Mouse (Mus musculus) thymus, postnatal 14 days (tissue): ENCODE data around the gene Zfp386.
"Not testable (repeated sequence)": the region's sequence is repeated elsewhere in the genome, so short reads cannot be mapped to it uniquely, and the experiment has no call there.

Experiments used
- DNase-seq: peaks from one replicate; pipeline ENCODE4 v3.0.0; 2021

Zfp386 gene

DNA sequence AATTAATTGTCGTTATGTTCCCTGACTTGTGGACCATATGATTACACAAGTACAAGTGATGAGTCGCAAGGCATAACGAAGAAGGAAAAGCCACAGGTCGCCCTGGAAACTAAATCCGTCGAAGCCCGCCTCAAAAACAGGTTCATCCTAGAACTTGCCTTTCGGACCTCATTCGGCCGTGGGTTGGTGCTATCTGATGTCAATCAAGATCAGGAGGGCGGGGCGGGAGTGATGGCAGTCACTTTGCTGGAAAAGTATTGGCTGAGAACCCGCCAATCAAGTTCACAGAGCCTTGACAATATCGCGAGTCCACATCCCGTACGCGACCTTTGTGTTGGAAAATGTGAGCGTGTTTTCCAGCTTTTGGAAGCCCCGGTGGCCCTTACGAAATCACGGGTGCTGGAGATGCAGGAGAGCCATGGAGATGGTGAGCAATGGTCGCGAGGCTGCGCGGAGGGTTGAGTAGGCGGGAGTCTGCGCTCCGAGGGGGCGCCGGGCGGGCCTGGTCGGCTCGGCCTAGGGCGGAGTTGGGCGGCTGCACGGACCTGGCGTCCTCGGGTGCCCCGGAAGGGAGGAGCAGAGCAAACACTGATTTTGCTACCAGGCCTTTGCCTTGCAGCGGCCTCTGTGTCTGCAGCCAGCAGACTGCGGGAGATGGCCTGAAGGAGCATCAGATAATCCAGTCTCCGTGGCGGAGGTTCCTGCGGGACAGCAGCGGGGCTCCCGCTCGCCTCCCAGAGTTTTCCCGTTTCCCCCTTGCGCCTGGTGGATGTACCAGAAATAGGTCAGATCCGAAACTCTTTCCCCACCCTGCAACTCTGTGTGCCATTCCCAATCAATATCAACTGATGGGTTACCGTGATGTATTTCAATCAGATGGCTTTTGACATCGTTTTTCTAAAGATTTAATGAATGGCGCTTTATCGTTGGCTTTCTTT is at the start of gene Zfp386:
Gene Zfp386 (plus strand): TSS at position 285 of the 938 bp plus-strand sequence.
- DNase-seq: peak; percentile 99

DNA sequence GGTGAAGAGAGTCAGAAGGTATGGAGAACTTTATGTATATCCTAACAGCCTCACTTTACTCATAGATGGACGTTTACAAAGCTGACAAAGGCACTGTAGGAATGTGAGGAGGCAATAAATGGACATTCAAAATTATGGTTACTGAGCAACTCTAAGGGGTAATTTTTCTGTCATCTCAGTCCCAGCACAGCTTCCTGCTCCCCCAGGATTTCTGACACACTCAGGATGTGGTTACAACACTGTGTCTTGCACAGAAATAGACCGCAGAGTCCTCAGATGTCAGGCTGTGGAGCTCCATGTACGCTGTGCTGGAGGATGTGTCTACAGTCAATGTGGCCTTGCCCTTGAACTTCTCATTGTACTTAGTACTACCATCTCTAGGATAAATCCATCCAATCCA is 47.7 kb upstream of the Zfp386 start:
- DNase-seq: peak; percentile 70

DNA sequence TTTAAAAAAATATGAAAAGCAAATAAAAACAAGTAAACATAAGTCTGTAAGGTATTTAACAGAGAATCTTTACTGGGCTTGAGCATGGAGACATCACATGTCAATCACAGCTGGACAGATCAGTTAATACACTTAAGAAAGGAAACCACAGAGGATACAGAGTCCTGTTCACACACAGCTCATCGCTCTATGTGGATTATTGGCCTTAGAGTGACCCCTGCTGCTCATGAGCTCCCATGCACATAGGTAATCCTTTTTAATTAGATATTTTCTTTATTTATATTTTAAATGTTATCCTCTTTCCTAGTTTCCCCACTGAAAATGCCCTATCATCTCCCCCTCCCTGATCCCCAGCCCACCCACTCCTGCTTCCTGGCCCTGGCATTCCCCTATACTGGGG is 44.6 kb upstream of the Zfp386 start:
- not testable (repeated sequence) for DNase-seq

DNA sequence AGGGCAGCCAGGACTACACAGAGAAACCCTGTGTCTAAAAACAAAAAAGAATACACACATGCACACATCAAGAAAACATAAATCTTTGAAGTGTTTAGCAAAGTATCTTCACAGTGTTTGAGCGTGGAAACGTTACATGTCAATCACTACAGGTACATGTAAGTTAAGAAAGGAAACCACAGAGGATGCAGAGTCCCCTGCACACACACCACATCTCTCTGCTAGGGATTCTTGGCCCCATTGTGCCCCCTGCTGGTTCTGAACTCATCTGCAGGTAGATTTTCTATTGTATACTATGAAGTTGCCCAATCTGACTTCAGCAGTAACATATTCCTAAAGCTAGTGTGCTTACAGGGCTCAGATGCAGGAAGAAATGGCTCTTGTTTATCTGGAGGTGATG is 36.7 kb upstream of the Zfp386 start:
- peak; percentile 88 for DNase-seq

DNA sequence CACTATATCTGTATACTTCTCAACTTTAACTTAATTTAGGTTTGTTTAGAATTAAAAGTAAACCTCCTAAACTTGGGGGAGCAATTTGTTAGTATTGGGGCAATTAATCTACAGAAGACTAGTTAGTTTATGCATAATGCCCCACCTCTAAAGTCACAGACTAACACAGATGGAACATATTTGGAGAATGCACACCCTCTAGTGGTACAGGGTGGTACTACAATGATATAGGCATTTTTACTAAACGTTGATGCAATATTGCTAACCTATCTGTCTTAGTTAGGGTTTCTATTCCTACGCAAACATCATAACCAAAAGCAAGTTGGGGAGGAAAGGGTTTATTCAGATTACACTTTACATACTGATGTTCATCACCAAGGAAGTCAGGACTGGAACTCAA is 19.4 kb upstream of the Zfp386 start:
- peak; percentile 20 for DNase-seq

DNA sequence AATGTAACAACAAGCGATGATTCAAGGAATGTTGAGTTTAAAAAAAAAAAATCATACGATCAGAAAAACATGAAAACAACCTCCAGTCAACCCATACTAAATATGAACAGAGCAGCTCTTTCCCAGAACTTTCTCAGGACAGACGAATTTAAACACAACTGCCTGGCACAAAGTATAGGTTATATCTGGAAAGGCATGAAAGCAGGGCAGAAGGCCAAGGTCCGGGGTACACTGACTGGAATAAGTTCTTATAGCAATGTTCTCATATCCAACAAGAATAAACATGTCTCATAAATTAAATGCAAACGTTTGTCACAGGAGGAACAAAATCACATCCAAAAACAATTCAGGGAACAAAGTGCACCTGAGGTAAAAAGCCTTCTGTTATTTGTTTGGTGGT is 12.2 kb upstream of the Zfp386 start:
- DNase-seq: no peak

DNA sequence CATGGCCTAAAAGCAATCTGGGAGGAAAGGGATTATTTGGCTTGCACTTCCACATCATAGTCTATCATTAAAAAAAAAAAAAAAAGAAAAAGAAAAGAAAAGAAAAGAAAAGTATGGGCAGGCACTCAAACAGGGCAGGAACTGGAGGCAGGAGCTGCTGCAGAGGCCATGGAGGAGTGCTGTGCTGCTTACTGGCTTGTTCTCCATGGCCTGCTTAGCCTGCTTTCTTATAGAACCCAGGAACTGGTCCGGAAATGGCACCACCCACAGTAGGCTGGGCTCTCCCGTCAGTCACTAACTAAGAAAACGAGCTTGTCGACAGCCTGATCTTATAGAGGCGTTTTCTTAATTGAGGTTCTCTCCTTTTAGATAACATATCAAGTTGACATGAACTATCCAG is 2.7 kb upstream of the Zfp386 start:
- DNase-seq: no peak

DNA sequence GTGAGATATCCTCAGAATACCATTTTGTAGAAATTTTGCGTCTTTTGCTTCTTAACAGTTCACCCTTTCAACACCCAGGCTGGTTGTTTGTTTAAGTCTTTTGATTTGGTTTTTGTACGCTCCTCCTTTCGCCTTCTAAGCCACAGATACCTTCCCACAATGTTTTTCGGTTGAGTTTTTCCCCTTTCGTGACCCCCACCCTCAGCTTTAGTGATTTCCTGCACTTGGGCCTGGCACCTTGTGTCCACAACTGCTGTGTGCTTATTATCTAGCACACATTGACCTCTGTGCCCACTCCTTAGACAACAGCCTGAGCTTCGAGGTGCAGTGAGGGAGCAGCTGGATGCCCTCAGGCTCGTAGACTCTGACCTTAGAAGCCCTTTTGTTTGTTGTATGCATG is 1.2 kb downstream of the Zfp386 start:
- peak; percentile 26 for DNase-seq

DNA sequence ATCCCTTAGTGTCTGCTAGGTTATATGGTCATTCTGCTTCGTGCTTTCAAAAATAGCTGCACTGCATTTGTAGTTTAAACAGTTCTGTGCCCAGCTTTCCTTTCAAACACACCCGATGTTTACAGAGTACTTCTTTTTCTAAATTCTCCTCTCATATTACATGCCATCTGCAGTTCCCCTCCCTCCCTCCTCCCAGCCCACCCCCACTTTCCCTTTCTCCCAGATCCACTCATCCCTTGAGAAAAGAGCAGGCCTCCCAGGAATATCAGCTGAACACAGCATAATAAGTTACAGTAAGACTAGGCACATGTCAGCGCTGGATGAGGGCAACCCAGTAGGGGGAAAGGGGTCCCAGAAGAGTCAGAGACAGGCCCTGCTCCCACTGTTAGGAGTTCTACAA is 1.7 kb downstream of the Zfp386 start:
- DNase-seq: no peak

DNA sequence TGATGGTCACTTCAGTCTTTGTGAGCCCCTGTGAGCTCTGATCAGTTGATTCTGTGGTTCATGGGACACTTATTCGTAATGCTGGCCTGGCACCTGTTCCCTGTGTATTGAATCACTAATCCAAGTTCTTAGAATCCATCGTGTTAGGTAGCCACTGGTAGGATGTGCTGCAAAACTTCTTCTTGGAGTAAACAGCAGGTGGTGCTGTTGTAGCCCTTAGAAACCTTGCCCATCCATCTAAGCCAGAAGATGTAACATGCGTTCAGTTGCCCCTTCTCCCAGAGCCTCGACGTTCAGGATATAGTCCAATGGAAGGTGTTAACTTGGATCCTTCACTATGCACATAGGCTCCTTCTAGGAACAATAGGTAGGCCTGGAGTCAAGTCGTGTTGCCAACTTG is 2.2 kb downstream of the Zfp386 start:
- DNase-seq: peak; percentile 40

DNA sequence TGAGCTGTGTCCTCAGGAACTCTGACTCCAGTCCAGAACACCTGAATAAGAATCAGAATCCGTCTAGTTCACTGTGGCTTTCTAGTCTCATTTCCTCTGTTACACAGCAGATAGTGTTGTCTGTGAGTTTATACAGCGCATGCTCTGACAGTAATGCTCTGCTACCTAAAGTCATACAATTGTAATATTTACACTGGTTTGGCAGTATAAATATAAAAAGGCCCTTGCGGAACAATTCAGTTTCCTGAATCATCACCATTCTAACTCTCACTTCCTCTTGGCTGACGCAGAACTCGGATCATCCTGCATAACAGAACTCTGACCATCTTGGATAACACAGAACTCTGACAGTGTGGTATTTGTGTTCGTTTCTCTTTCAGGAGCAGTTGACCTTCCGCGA is 6.8 kb downstream of the Zfp386 start:
- DNase-seq: no peak

DNA sequence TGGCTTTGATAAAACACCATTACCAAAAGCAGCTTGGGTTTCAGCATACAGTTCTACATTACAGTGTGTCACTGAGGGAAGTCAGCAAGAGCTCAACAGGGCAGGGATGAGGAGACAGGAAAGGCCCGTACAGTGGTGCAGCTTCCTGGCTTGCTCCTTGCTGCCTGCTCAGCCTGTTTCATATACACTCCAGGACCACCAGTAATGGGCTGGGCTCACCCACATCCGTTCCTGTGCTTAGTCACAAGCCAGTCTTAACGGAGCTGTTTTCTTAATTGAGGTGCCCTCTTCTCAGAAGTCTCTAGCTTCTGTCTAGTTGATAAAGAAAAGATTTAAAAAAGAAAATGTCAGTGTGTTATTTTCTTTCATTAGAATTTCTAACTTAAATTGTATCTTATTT is 8.6 kb downstream of the Zfp386 start:
- DNase-seq: no peak

DNA sequence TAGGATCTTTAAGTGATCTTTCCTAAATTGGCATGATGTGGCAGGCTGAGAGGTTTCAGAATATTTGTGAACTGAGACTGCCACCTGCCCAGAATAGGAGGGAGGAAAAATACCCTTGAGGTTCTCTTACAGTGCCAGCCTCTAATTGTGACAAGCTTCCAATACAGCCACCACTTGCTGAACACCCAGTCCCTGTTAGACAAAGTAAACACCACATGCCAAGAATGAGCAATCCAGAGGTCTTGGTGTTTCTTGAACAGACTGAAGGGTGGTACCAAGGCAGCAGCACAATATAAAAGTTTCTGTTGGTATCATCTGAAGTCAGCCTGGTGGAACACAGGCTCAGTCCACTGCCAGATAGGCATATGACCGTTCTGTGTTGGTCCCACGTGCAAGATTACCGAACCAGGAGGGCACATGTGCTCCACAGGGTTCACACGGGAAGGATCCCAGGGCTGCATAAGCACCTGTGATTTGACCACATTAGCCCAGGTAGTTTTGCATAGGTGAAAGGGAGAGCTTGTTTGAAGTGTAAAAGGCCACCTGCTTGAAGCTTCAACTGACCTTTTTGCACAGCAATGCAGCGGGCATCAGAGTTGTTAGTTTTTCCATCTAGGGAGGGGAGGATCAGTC is 14.2 kb downstream of the Zfp386 start:
- no peak for DNase-seq

DNA sequence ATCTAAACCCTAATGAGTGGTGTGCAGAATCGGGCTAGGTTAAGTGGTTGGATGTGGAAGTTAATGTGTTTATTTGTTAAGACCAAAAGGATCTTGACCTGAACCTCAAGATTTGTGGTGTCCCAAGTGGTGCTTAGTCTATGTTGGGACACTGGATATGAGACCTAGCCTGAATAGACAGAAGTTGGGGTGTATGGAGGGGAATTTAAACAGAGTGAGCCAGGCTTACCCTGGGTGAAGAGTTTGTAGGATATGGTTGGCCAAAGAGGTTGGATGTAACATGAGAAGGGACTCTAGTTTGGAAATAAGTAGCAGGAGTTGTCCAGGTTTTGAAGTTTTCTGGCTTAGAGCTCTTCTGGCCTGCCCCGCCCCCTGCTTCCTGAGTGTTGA is 14.7 kb downstream of the Zfp386 start:
- DNase-seq: no peak

DNA sequence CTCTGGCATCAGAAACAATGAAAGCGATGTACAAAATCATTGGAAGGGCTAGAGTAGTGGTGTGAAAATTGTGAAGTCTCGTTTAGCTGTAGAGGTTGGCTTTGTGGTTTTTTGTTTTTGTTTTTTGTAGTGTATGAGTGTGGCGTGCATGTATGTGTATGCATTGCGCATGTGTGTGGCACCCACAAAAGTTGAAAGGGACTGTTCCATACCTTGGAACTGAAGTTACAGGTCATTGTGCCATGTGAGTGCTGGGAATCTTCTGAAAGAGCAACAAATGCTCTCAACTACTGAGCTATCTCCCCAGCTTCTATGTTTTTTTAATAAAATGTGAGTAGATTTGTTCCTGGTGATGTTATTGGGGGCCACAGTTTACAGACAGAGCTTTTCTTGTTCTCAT is 15.5 kb downstream of the Zfp386 start:
- no peak for DNase-seq

DNA sequence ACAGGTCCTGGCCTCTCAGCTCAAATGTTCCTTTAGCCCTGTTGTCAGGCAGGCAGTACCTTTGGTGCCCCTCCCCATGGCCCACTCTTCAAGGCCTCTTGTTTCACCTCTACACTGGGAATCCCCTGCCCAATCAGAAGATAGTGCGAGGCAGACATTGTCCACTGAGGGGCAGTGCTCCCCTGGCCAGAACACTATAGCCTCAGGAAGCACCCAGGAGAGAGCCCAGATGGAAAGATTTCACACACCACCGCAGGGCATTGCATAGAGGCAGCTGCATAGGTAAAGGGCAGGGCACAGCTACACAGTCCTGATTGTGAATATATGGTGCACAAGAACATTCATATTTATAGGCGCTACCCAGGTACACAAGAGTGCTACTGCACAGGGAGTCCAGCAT is 23.5 kb downstream of the Zfp386 start:
- DNase-seq: no peak

DNA sequence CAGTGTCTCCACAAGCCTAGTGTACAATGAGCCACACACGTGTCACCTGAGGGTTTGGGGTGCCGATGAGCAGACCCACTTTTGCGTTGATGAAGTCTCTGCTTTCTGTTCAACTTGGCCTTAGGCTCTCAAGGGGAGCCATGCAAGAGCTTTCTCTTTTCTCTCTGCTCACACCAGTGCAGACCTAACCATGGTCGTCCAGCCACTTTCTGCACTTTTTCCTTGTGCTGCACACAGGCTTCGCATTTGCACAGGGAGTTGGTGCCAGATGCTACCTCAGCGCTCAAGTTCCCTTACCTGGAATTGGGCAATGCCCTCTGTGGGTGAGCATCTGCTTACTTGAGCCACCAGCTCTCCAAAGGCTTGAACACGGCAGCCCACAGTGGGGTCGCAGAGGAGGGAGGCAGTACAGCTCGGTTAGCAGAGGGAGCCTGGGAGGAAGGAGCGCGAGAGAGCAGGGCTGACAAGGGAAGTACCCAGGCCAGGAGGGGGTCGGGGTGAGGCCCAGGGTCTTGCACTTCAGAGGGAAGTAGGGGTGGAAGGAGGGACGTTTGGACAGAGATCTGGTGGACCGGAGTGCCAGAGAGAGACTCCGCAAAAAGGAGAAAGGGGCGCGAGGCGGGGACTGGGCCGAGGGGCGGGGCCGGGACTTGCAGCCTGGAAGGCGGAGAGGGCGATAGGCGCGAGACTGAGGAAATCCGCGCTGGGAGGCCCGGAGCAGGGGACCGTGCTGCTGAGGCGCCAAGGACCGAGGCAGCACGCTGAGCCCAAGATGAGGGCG is 29.7 kb downstream of the Zfp386 start, which contains the start of gene Vipr2:
Gene Vipr2 (plus strand): TSS at position 653 of the 781 bp plus-strand sequence.
- peak; percentile 76 for DNase-seq

DNA sequence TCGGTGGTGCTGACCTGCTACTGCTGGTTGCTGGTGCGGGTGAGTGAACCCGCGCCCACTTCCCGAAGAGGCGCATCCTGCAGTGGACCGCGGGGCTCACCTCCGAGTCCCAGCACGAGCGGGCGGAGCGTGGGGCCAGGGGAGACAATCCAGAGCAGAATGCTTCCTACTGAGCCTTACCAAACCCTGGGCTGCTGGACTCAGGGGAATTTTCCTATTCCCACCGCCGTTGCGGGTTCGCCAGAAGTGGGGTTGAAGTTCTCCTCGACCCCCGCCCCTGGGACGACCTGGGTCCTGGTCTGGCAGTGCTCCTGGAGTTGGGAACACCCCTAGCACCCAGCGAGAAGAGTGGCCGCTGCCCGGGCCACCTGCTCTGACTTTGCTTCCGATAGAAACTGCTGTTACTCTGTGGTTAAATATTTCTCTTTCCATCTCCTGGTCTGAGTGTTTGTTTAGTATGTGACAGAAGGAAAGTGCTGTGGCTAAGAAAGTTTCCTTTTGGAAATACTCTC is 30.4 kb downstream of the Zfp386 start:
- no peak for DNase-seq

DNA sequence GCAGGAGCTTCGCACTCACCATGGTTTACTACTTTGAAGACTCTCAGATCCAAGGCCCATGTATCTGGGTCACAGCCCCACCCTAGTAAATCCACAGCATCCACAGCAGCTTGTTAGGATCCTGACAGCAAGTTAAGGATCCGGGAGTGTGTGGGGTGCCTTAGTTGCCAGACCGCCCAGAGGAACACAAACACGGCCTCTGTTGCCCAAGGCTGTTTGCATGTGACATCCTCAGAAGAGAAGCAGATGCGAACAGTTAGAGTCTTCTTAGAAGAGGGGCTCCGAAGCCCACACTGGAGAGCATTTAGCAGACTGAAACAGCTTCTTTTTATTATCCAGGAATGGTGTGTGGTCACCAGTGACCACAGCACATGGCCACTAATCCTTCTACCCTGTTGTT is 35.6 kb downstream of the Zfp386 start:
- no peak for DNase-seq

DNA sequence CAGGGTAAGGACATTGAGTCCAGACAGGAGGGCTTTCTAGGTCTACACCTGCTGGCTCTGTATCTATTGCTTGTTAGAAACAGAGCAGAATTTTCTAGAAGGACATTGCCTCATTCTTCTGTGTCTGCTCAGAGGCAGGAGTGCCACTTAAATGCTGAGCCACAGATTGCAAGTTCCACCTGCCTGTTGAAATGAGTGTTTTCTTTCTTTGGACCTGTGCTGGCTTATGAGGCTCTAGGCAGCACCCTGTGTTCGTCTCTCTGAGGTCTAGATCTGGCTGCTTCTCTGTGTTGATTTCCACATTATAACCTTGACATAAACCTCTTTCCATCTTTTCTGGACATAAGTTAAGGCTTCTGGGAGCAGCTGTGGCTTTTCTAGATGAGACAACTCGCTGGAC is 36.8 kb downstream of the Zfp386 start:
- no peak for DNase-seq

DNA sequence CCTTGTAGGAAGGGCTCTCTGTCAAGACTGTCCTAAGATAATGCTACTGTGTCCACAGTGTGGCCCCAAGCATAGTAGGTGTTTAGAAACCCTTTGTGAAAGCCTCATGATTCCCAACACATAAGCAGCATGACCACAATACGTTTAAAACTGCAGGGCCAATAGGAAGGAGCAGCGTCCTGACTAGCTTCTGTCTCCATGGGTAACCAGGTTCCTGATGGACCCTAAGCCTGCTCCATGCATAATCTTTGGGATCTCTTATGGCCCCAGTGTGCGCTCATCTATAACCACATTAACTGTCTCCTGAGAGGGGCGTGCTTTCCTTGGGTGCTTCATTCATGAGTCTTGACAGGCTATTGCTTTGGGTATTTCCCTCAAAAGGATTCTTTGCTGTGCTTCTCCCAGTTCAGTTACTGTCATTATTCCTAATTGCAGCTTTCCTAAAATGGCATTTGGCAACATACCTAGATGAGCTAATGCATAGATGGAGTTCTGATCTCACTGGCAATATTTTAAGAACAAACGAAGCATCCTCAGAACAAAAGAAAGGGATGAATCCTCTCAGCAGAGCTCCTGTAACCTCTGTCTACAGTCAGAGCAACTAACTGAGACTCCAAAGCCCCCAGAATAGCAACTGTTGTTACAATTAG is 39.6 kb downstream of the Zfp386 start:
- no peak for DNase-seq

DNA sequence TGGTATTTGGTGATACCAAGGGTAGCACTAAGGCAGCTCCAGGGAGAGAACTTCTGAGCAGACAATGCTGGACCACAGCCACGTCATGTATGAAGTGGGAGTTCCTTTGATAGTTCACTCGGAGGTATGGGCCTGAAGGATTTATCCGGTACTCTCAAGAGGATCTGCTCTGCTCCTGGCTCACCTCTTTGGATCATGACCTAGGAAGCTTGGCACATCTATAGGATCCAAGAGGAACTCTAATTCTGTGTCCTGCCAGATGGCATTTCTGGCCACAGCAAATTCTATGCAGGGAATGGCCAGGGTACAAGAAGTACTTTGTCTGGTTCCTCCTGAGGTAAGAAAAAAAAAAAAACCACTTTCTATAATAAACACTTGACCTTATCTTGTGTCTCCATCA is 42.3 kb downstream of the Zfp386 start:
- DNase-seq: no peak
